Mouse (Mus musculus) cerebellum, adult 2 months (tissue): ENCODE data around the gene Ltb4r2. TPM values are rescaled to one million over a fixed set of nuclear protein-coding genes. Genes with fewer than 3 reads are reported as not detected.

Experiments
- DNase-seq, 2 experiments: peaks; one replicate each; pipeline ENCODE4 v3.0.0; 2021
- H3K27ac ChIP-seq: fragments of 200-500 bp; 2 replicates; pipeline ENCODE4 v1.5.1; 2012; ENCODE audit warnings: low read length, control low read depth, inconsistent platforms; ENCODE audit not compliant: insufficient read depth
- H3K27me3 ChIP-seq: fragments of 200-500 bp; 2 replicates; pipeline ENCODE4 v1.6.1; 2012; ENCODE audit warnings: inconsistent platforms, mild to moderate bottlenecking, low read length, moderate library complexity; ENCODE audit not compliant: control insufficient read depth, insufficient read depth
- H3K4me1 ChIP-seq: fragments of 200-500 bp; 2 replicates; pipeline ENCODE4 v1.6.1; 2011; ENCODE audit warnings: low read length; ENCODE audit not compliant: control insufficient read depth, insufficient read depth
- H3K4me3 ChIP-seq: fragments of 200-500 bp; replicated peaks from 2 replicates; pipeline ENCODE3; 2011; ENCODE audit warnings: mild to moderate bottlenecking, low read depth, low read length, control low read depth; ENCODE audit not compliant: insufficient read depth
- CTCF ChIP-seq: fragments of 200-500 bp; IDR thresholded peaks from 2 replicates; pipeline ENCODE4 v1.5.1; 2011; ENCODE audit warnings: low read depth, mild to moderate bottlenecking, control low read depth, low read length, moderate library complexity, borderline replicate concordance; ENCODE audit not compliant: insufficient read depth
- POLR2A ChIP-seq: fragments of 200-500 bp; IDR thresholded peaks from 2 replicates; pipeline ENCODE4 v1.6.1; 2011; ENCODE audit warnings: low read length, control low read depth, borderline replicate concordance; ENCODE audit not compliant: insufficient read depth
- WGBS: fragments of 180-500 bp; shearing (Covaris S2); methylation state at CpG from one replicate; pipeline ENCODE4 v1.1.7; 2018; 5-methylcytosine and 5-hydroxymethylcytosine counted together
- polyA plus RNA-seq: library from polyadenylated mRNA; depleted of rRNA; stranded (reverse); fragments of >200 nt; gene quantifications from 2 replicates; pipeline ENCODE4 v1.2.3, GENCODE M21; 2012

Gene Ltb4r2
- polyA plus RNA-seq, 1 experiment, result 0.07 TPM

DNA sequence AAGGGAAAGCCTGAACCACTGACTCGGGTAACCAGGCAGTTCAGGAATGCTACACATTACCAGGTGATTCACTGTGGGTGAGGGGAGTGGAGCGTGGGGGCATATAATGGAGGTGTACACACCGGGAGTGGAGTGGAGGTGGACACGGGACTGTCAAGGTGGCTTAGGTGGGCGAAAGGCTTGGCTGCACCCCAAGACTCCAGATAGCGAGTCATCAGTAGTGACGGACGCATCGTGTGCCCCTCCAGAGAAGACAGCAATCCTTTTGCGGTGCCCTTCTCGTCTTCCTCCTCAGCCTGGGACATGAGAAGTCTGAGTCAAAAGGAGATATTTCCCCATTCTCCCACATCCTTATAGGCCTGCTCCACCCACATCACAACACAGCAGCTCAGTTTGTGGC, 16.6 kb downstream of the Ltb4r2 start:
- H3K4me3 ChIP-seq, result no peak overlapping the region
- WGBS, result 86% methylated on average over 11 of the region's 11 CpGs
- no peaks in the 10 kb centered on the region for H3K4me1 ChIP-seq
- peak in 1 of 2 experiments; percentile 1 for DNase-seq
- no peak overlapping the region for H3K27ac ChIP-seq
- TF ChIP-seq CTCF (no peak), POLR2A (no peak)
- H3K27me3 ChIP-seq, result no peaks in the 10 kb centered on the region; the same call in 1 of the 2 replicates

DNA sequence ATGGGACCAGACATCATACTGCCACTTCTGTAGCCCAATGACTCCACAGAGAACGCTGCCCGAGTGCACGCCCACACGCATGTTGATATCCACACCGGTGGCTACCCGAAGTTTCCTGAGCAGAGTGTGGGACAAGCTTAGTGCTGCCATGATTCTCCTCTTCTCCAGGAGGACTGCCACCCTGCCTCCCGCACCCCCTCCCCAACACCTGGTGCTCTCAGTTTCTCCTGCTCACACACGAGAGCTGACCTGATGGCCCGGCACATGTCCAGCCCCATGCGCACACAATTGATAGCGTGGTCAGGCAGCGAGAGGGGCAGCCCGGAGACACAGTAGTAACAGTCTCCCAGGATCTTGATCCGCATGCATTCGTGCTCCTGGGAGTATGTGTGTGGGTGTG, 17.5 kb downstream of the Ltb4r2 start:
- Histone ChIP-seq H3K27me3 (no peaks in the 10 kb centered on the region; the same call in 1 of the 2 replicates), H3K4me3 (no peak overlapping the region), H3K4me1 (no peaks in the 10 kb centered on the region), H3K27ac (no peak overlapping the region)
- DNase-seq, result peak in 1 of 2 experiments; percentile 3
- TF ChIP-seq CTCF, result no peak
- TF ChIP-seq POLR2A, result no peak
- 88% methylated on average over 15 of the region's 15 CpGs for WGBS

- no peak for TF ChIP-seq POLR2A
- TF ChIP-seq CTCF, result no peak
- Histone ChIP-seq H3K4me3 (no peak overlapping the region), H3K4me1 (no peaks in the 10 kb centered on the region), H3K27ac (no peak overlapping the region), H3K27me3 (no peaks in the 10 kb centered on the region; the same call in 1 of the 2 replicates)
- WGBS, result 62% methylated on average over 16 of the region's 16 CpGs
- peak in 1 of 2 experiments; percentile 4 for DNase-seq
These were observed 18.4 kb downstream of the Ltb4r2 start for GRCm38 (mm10) chr14:55779656-55780055.

GRCm38 (mm10) chr14:55780736-55781135, 19.5 kb downstream of the Ltb4r2 start:
- Histone ChIP-seq H3K27me3 (no peaks in the 10 kb centered on the region; the same call in 1 of the 2 replicates), H3K27ac (no peak overlapping the region)

GRCm38 (mm10) chr14:55781310-55781709, 20.1 kb downstream of the Ltb4r2 start:
- H3K27ac ChIP-seq, result no peak overlapping the region
- peak overlapping the region; percentile 11 for H3K4me3 ChIP-seq
- DNase-seq, result peak; percentile 60 to 71
- no peaks in the 10 kb centered on the region; the same call in 1 of the 2 replicates for H3K27me3 ChIP-seq
- no peaks in the 10 kb centered on the region for H3K4me1 ChIP-seq
- TF ChIP-seq CTCF, result peak; percentile 93
- no peak for TF ChIP-seq POLR2A
- 13% methylated on average over 14 of the region's 14 CpGs for WGBS

More at GRCm38 (mm10) chr14:55780736-55781135, 19.5 kb downstream of the Ltb4r2 start:
- no peak for TF ChIP-seq CTCF
- TF ChIP-seq POLR2A, result no peak
- WGBS, result 77% methylated on average over 11 of the region's 11 CpGs
- Histone ChIP-seq H3K4me3 (no peak overlapping the region), H3K4me1 (no peaks in the 10 kb centered on the region)
- DNase-seq, result peak in 1 of 2 experiments; percentile 9

DNA sequence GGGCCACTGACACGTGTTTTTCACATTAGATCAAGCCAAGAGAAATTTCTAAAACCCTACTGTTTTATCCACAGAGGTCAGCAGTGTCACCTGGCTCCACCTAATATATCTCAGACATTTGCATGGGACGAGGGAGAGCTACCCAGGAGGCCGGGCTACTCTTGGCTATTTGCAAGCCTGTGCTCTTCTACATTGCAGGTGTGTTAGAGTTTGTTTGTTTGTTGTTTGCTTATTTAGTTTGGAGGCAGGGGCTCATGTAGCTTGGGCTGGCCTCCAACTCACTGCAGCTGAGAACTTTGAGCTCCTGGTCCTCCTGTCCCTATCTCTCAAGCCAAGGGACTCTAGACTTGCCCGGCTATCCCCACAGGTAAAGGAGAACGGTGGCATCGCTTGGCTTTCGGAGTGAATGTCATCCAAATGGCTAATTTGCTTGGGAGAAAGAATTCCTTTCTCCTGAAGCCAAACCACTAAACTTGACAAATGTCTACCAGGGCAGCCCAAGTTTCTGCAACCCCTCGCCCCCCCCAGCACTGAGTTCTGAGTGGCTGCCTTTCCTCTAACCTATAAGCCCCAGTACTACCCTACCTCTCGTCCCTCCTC, 21.2 kb downstream of the Ltb4r2 start:
- Histone ChIP-seq H3K27me3 (no peaks in the 10 kb centered on the region; the same call in 1 of the 2 replicates), H3K27ac (no peak overlapping the region), H3K4me1 (no peaks in the 10 kb centered on the region), H3K4me3 (no peak overlapping the region)
- DNase-seq, result peak; percentile 0 to 4
- WGBS, result 62% methylated on average over 9 of the region's 9 CpGs
- TF ChIP-seq CTCF (no peak), POLR2A (no peak)

GRCm38 (mm10) chr14:55783171-55783957, 22.1 kb downstream of the Ltb4r2 start:
- Histone ChIP-seq H3K27ac (no peak overlapping the region), H3K4me1 (no peaks in the 10 kb centered on the region), H3K27me3 (no peaks in the 10 kb centered on the region; the same call in 1 of the 2 replicates), H3K4me3 (no peak overlapping the region)
- WGBS, result 1% methylated on average over 31 of the region's 31 CpGs
- DNase-seq, result peak in 1 of 2 experiments; percentile 0
- no peak for TF ChIP-seq CTCF
- no peak for TF ChIP-seq POLR2A

- no peak within 1 kb of the TSS for H3K27ac ChIP-seq
- DNase-seq, result peak in 1 of 2 experiments; percentile 0
- H3K4me3 ChIP-seq, result no peak within 1 kb of the TSS
- no peaks in the 10 kb centered on the region for H3K4me1 ChIP-seq
- 8% methylated on average over 13 of the region's 13 CpGs for WGBS
- H3K27me3 ChIP-seq, result no peaks in the 10 kb centered on the region; the same call in 1 of the 2 replicates
- TF ChIP-seq POLR2A, result no peak
- TF ChIP-seq CTCF, result no peak
These were observed 22.7 kb downstream of the Ltb4r2 start, which contains the start of gene Adcy4 for GRCm38 (mm10) chr14:55783958-55784235. Gene Adcy4, minus strand, starts transcription at chr14:55784095.
